Mouse (Mus musculus) heart, embryonic 11.5 days (tissue): ENCODE measurements around the gene Arfip1. TPM values are rescaled to one million over a fixed set of nuclear protein-coding genes. Genes with fewer than 3 reads are reported as not detected.

Experiments
- ATAC-seq: fragments of 200-750 bp; cut with Nextera tagmentation; replicated peaks from 2 replicates; pipeline ENCODE4 v1.8.0; 2017; ENCODE audit warnings: moderate library complexity; ENCODE audit not compliant: insufficient number of reproducible peaks, low FRiP score, low TSS enrichment
- H3K27ac ChIP-seq: fragments of 300-500 bp; sonication (generic); 2 replicates; pipeline ENCODE4 v1.5.1; 2014; ENCODE audit warnings: mild to moderate bottlenecking, low read depth, low read length
- H3K27me3 ChIP-seq: fragments of 300-500 bp; sonication (generic); 2 replicates; pipeline ENCODE4 v1.6.1; 2014; ENCODE audit warnings: mild to moderate bottlenecking, low read length, mixed read lengths; ENCODE audit not compliant: control insufficient read depth, insufficient read depth
- H3K36me3 ChIP-seq: fragments of 300-500 bp; sonication (generic); 2 replicates; pipeline ENCODE4 v1.6.1; 2014; ENCODE audit warnings: mild to moderate bottlenecking, low read length, moderate library complexity, mixed read lengths; ENCODE audit not compliant: control insufficient read depth, insufficient read depth
- H3K4me1 ChIP-seq: fragments of 300-500 bp; sonication (generic); 2 replicates; pipeline ENCODE4 v1.6.1; 2014; ENCODE audit warnings: low read length; ENCODE audit not compliant: control insufficient read depth, insufficient read depth
- H3K4me2 ChIP-seq: fragments of 300-500 bp; sonication (generic); 2 replicates; pipeline ENCODE4 v1.6.1; 2014; ENCODE audit warnings: mild to moderate bottlenecking, moderate library complexity
- H3K4me3 ChIP-seq: fragments of 300-500 bp; sonication (generic); 2 replicates; pipeline ENCODE4 v1.5.1; 2014; ENCODE audit warnings: low read depth, low read length
- H3K9ac ChIP-seq: fragments of 300-500 bp; sonication (generic); 2 replicates; pipeline ENCODE4 v1.6.1; 2014; ENCODE audit warnings: mild to moderate bottlenecking, low read depth, low read length, moderate library complexity
- H3K9me3 ChIP-seq: fragments of 300-500 bp; sonication (generic); replicated peaks from 2 replicates; pipeline ENCODE4 v1.6.1; 2016; ENCODE audit warnings: low read length; ENCODE audit not compliant: control insufficient read depth
- WGBS: fragments of 180-500 bp; shearing (Covaris S2); extraction: QIAGEN DNeasy Blood & Tissue Kit; methylation state at CpG from one replicate; pipeline ENCODE4 v1.1.7; 2014; ENCODE audit not compliant: insufficient replicate concordance; 5-methylcytosine and 5-hydroxymethylcytosine counted together
- polyA plus RNA-seq: library from polyadenylated mRNA; unstranded; fragments of >200 nt; fragmentation: Nextera tagmentation; extraction: Ambion mirVana; gene quantifications from 2 replicates; pipeline ENCODE4 v1.2.1, GENCODE M21; 2014

Arfip1 gene
- polyA plus RNA-seq, 1 experiment from 2014 or later, result 42.6 TPM

GRCm38 (mm10) chr3:84471146-84471545, 111.3 kb downstream of the Arfip1 start:
- Histone ChIP-seq H3K4me2 (peak overlapping the region; percentile 18; the same call in 1 of the 2 replicates), H3K4me3 (no peak overlapping the region), H3K9ac (no peak overlapping the region; the same call in 1 of the 2 replicates), H3K27ac (peak overlapping the region; percentile 80), H3K27me3 (peaks cover 30% of the 10 kb centered on the region), H3K9me3 (no peaks in the 10 kb centered on the region), H3K4me1 (peaks cover 8% of the 10 kb centered on the region), H3K36me3 (no peaks in the 10 kb centered on the region)
- 54% methylated on average over 4 of the region's 4 CpGs for WGBS
- peak; percentile 80 for ATAC-seq

GRCm38 (mm10) chr3:84468111-84468453, 114.3 kb downstream of the Arfip1 start:
- H3K4me1 ChIP-seq, result peaks cover 8% of the 10 kb centered on the region

GRCm38 (mm10) chr3:84467419-84468110, 114.9 kb downstream of the Arfip1 start:
- Histone ChIP-seq H3K9ac (no peak overlapping the region), H3K4me2 (0 out of 2 replicates have a peak overlapping the region, but pooled peaks have one; percentile 3), H3K27me3 (peaks cover 26% of the 10 kb centered on the region), H3K4me3 (no peak overlapping the region), H3K9me3 (no peaks in the 10 kb centered on the region), H3K36me3 (no peaks in the 10 kb centered on the region), H3K27ac (no peak overlapping the region), H3K4me1 (peaks cover 8% of the 10 kb centered on the region)
- ATAC-seq, result no peak
- 52% methylated on average over 10 of the region's 10 CpGs for WGBS

More at GRCm38 (mm10) chr3:84468111-84468453, 114.3 kb downstream of the Arfip1 start:
- Histone ChIP-seq H3K27ac (no peak overlapping the region), H3K27me3 (peaks cover 24% of the 10 kb centered on the region), H3K36me3 (no peaks in the 10 kb centered on the region), H3K9me3 (no peaks in the 10 kb centered on the region), H3K4me3 (no peak overlapping the region), H3K4me2 (no peak overlapping the region), H3K9ac (no peak overlapping the region)
- WGBS, result 15% methylated on average over 4 of the region's 4 CpGs
- no peak for ATAC-seq

GRCm38 (mm10) chr3:84465822-84466500, 116.5 kb downstream of the Arfip1 start:
- H3K9ac ChIP-seq, result no peak overlapping the region
- ATAC-seq, result 0 out of 2 replicates have a peak, but pooled peaks have one; percentile 15
- H3K4me2 ChIP-seq, result no peak overlapping the region
- H3K9me3 ChIP-seq, result no peaks in the 10 kb centered on the region
- WGBS, result 52% methylated on average over 6 of the region's 6 CpGs
- peaks cover 17% of the 10 kb centered on the region for H3K4me1 ChIP-seq
- no peaks in the 10 kb centered on the region for H3K36me3 ChIP-seq
- no peak overlapping the region for H3K4me3 ChIP-seq
- peak overlapping the region; percentile 35; the same call in 1 of the 2 replicates for H3K27ac ChIP-seq
- H3K27me3 ChIP-seq, result peaks cover 24% of the 10 kb centered on the region

GRCm38 (mm10) chr3:84461687-84462086, 120.7 kb downstream of the Arfip1 start:
- peak overlapping the region; percentile 37; the same call in 1 of the 2 replicates for H3K4me2 ChIP-seq
- peaks cover 33% of the 10 kb centered on the region for H3K27me3 ChIP-seq
- WGBS, result 17% methylated on average over 4 of the region's 4 CpGs
- H3K4me1 ChIP-seq, result peaks cover 24% of the 10 kb centered on the region
- H3K4me3 ChIP-seq, result no peak overlapping the region
- H3K9me3 ChIP-seq, result no peaks in the 10 kb centered on the region
- peak overlapping the region; percentile 80 for H3K27ac ChIP-seq
- no peak overlapping the region for H3K9ac ChIP-seq
- H3K36me3 ChIP-seq, result no peaks in the 10 kb centered on the region
- ATAC-seq, result peak; percentile 71

- ATAC-seq, result peak; percentile 88
- Histone ChIP-seq H3K4me2 (peak overlapping the region; percentile 37), H3K4me3 (no peak overlapping the region), H3K36me3 (no peaks in the 10 kb centered on the region), H3K4me1 (peaks cover 26% of the 10 kb centered on the region), H3K27ac (peak overlapping the region; percentile 80), H3K9me3 (no peaks in the 10 kb centered on the region), H3K27me3 (peaks cover 33% of the 10 kb centered on the region), H3K9ac (0 out of 2 replicates have a peak overlapping the region, but pooled peaks have one; percentile 1)
- WGBS, result 2% methylated on average over 12 of the region's 12 CpGs
Observed at GRCm38 (mm10) chr3:84460952-84461351, 121.5 kb downstream of the Arfip1 start.

GRCm38 (mm10) chr3:84460499-84460898, 121.9 kb downstream of the Arfip1 start:
- ATAC-seq, result 0 out of 2 replicates have a peak, but pooled peaks have one; percentile 25
- H3K9me3 ChIP-seq, result no peaks in the 10 kb centered on the region
- H3K36me3 ChIP-seq, result no peaks in the 10 kb centered on the region
- H3K4me1 ChIP-seq, result peaks cover 27% of the 10 kb centered on the region
- H3K4me2 ChIP-seq, result peak overlapping the region; percentile 37
- H3K9ac ChIP-seq, result 0 out of 2 replicates have a peak overlapping the region, but pooled peaks have one; percentile 34
- H3K4me3 ChIP-seq, result no peak overlapping the region
- H3K27ac ChIP-seq, result peak overlapping the region; percentile 80; the same call in 1 of the 2 replicates
- WGBS, result 6% methylated on average over 3 of the region's 3 CpGs
- H3K27me3 ChIP-seq, result peaks cover 33% of the 10 kb centered on the region

GRCm38 (mm10) chr3:84455733-84456417, 126.5 kb downstream of the Arfip1 start:
- peaks cover 26% of the 10 kb centered on the region for H3K27me3 ChIP-seq
- H3K36me3 ChIP-seq, result no peaks in the 10 kb centered on the region
- no peak for ATAC-seq
- no peak overlapping the region for H3K27ac ChIP-seq
- no peaks in the 10 kb centered on the region for H3K9me3 ChIP-seq
- H3K4me3 ChIP-seq, result no peak overlapping the region
- H3K4me1 ChIP-seq, result peaks cover 18% of the 10 kb centered on the region
- no peak overlapping the region for H3K9ac ChIP-seq
- 53% methylated on average over 12 of the region's 12 CpGs for WGBS
- H3K4me2 ChIP-seq, result no peak overlapping the region
